Mouse (Mus musculus) testis, adult 2 months (tissue): ENCODE measurements around the gene Bmpr1a.

Experiments
- CTCF ChIP-seq: fragments of 200-500 bp; IDR thresholded peaks from 2 replicates; pipeline ENCODE4 v1.5.1; 2012; ENCODE audit warnings: low read depth, mild to moderate bottlenecking, inconsistent platforms, low read length, moderate library complexity; ENCODE audit not compliant: control insufficient read depth, insufficient read depth, insufficient replicate concordance
- POLR2A ChIP-seq: fragments of 200-500 bp; IDR thresholded peaks from 2 replicates; pipeline ENCODE4 v1.6.1; 2012; ENCODE audit warnings: low read depth, mild to moderate bottlenecking, inconsistent platforms, low read length, moderate library complexity; ENCODE audit not compliant: control insufficient read depth

- TF ChIP-seq POLR2A, result no peak
- no peak for TF ChIP-seq CTCF
Observed at GRCm38 (mm10) chr14:34370203-34370602, 132.9 kb downstream of the Bmpr1a start.
